Mouse (Mus musculus): ENCODE data around the gene Slc9a9. TPM values are rescaled to one million over a fixed set of nuclear protein-coding genes. Genes with fewer than 3 reads are reported as not detected.

Slc9a9 gene
- polyA plus RNA-seq, 1 experiment: 0.69 TPM

- no peak overlapping the region for H3K27ac ChIP-seq (ENCODE audit: control insufficient read depth, insufficient read depth, low read depth, low read length)
- no peaks in the 10 kb centered on the region for H3K4me1 ChIP-seq (ENCODE audit: control insufficient read depth, insufficient read depth, low read length)
- no peak for TF ChIP-seq CTCF (IDR thresholded peaks at IDR 0.05; ENCODE audit: control insufficient read depth, insufficient read depth, insufficient replicate concordance, low read depth, low read length)
- TF ChIP-seq POLR2A (IDR thresholded peaks at IDR 0.05; ENCODE audit: control insufficient read depth, low read depth, low read length): no peak
- no peak overlapping the region for H3K4me3 ChIP-seq (ENCODE audit: control insufficient read depth, low read depth, low read length)
- H3K27me3 ChIP-seq (ENCODE audit: control insufficient read depth, insufficient read depth, low read length): no peaks in the 10 kb centered on the region
- H3K36me3 ChIP-seq (ENCODE audit: control insufficient read depth, insufficient read depth, low read length): no peaks in the 10 kb centered on the region
Measured at GRCm38 (mm10) chr9:94922062-94922461, 252.4 kb downstream of the Slc9a9 start.

- H3K4me1 ChIP-seq (ENCODE audit: control insufficient read depth, insufficient read depth, low read length): no peaks in the 10 kb centered on the region
- H3K27me3 ChIP-seq (ENCODE audit: control insufficient read depth, insufficient read depth, low read length): no peaks in the 10 kb centered on the region
- TF ChIP-seq POLR2A (IDR thresholded peaks at IDR 0.05; ENCODE audit: control insufficient read depth, low read depth, low read length) (no peak), CTCF (IDR thresholded peaks at IDR 0.05; ENCODE audit: control insufficient read depth, insufficient read depth, insufficient replicate concordance, low read depth, low read length) (no peak)
- H3K4me3 ChIP-seq (ENCODE audit: control insufficient read depth, low read depth, low read length): no peak overlapping the region
- no peak overlapping the region for H3K27ac ChIP-seq (ENCODE audit: control insufficient read depth, insufficient read depth, low read depth, low read length)
- no peaks in the 10 kb centered on the region for H3K36me3 ChIP-seq (ENCODE audit: control insufficient read depth, insufficient read depth, low read length)
Measured at GRCm38 (mm10) chr9:94925845-94926244, 256.1 kb downstream of the Slc9a9 start.

- Histone ChIP-seq H3K27ac (ENCODE audit: control insufficient read depth, insufficient read depth, low read depth, low read length) (no peak overlapping the region), H3K4me1 (ENCODE audit: control insufficient read depth, insufficient read depth, low read length) (no peaks in the 10 kb centered on the region), H3K4me3 (ENCODE audit: control insufficient read depth, low read depth, low read length) (no peak overlapping the region), H3K36me3 (ENCODE audit: control insufficient read depth, insufficient read depth, low read length) (no peaks in the 10 kb centered on the region), H3K27me3 (ENCODE audit: control insufficient read depth, insufficient read depth, low read length) (no peaks in the 10 kb centered on the region)
- no peak for TF ChIP-seq CTCF (IDR thresholded peaks at IDR 0.05; ENCODE audit: control insufficient read depth, insufficient read depth, insufficient replicate concordance, low read depth, low read length)
- no peak for TF ChIP-seq POLR2A (IDR thresholded peaks at IDR 0.05; ENCODE audit: control insufficient read depth, low read depth, low read length)
Measured at GRCm38 (mm10) chr9:94927101-94927500, 257.4 kb downstream of the Slc9a9 start.

DNA sequence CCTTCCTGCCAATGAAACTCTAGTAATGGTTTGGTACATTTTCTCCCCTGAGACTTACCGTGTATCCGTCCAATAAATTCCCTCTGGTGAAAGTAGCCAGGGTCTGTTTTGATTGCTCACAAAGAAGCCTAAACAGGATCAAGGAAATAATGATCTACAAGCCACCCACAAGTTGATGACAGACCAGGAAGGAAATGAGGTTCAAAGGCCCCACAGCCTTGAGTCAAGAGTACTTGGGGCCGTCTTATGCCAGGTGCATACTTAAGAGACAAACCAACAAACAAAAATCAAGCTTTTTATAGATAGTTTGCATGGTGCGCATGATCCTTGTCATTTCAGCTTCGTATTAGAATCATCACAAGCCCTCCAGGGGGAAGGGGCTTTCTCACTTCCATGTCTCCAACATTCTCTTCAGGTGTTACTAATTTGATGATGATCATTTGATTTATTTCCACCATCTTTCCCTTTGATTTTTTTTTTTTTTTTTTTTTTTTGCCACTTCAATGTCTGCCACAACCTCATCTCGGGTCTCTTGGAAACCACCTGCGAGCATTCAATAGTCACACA, 275.9 kb downstream of the Slc9a9 start:
- no peak overlapping the region for H3K4me3 ChIP-seq (ENCODE audit: control insufficient read depth, low read depth, low read length)
- TF ChIP-seq CTCF (IDR thresholded peaks at IDR 0.05; ENCODE audit: control insufficient read depth, insufficient read depth, insufficient replicate concordance, low read depth, low read length) (no peak), POLR2A (IDR thresholded peaks at IDR 0.05; ENCODE audit: control insufficient read depth, low read depth, low read length) (no peak)
- H3K36me3 ChIP-seq (ENCODE audit: control insufficient read depth, insufficient read depth, low read length): no peaks in the 10 kb centered on the region
- no peaks in the 10 kb centered on the region for H3K4me1 ChIP-seq (ENCODE audit: control insufficient read depth, insufficient read depth, low read length)
- no peaks in the 10 kb centered on the region for H3K27me3 ChIP-seq (ENCODE audit: control insufficient read depth, insufficient read depth, low read length)
- no peak overlapping the region for H3K27ac ChIP-seq (ENCODE audit: control insufficient read depth, insufficient read depth, low read depth, low read length)

- H3K36me3 ChIP-seq (ENCODE audit: control insufficient read depth, insufficient read depth, low read length): no peaks in the 10 kb centered on the region
- TF ChIP-seq CTCF (IDR thresholded peaks at IDR 0.05; ENCODE audit: control insufficient read depth, insufficient read depth, insufficient replicate concordance, low read depth, low read length) (no peak), POLR2A (IDR thresholded peaks at IDR 0.05; ENCODE audit: control insufficient read depth, low read depth, low read length) (no peak)
Measured at GRCm38 (mm10) chr9:94947246-94947645, 277.5 kb downstream of the Slc9a9 start.

GRCm38 (mm10) chr9:94950676-94951075, 281.0 kb downstream of the Slc9a9 start:
- Histone ChIP-seq H3K36me3 (ENCODE audit: control insufficient read depth, insufficient read depth, low read length) (no peaks in the 10 kb centered on the region), H3K27me3 (ENCODE audit: control insufficient read depth, insufficient read depth, low read length) (no peaks in the 10 kb centered on the region), H3K4me3 (ENCODE audit: control insufficient read depth, low read depth, low read length) (no peak overlapping the region), H3K27ac (ENCODE audit: control insufficient read depth, insufficient read depth, low read depth, low read length) (no peak overlapping the region), H3K4me1 (ENCODE audit: control insufficient read depth, insufficient read depth, low read length) (no peaks in the 10 kb centered on the region)
- no peak for TF ChIP-seq CTCF (IDR thresholded peaks at IDR 0.05; ENCODE audit: control insufficient read depth, insufficient read depth, insufficient replicate concordance, low read depth, low read length)
- no peak for TF ChIP-seq POLR2A (IDR thresholded peaks at IDR 0.05; ENCODE audit: control insufficient read depth, low read depth, low read length)

More at GRCm38 (mm10) chr9:94947246-94947645, 277.5 kb downstream of the Slc9a9 start:
- Histone ChIP-seq H3K27ac (ENCODE audit: control insufficient read depth, insufficient read depth, low read depth, low read length) (no peak overlapping the region), H3K27me3 (ENCODE audit: control insufficient read depth, insufficient read depth, low read length) (no peaks in the 10 kb centered on the region), H3K4me1 (ENCODE audit: control insufficient read depth, insufficient read depth, low read length) (no peaks in the 10 kb centered on the region), H3K4me3 (ENCODE audit: control insufficient read depth, low read depth, low read length) (no peak overlapping the region)

DNA sequence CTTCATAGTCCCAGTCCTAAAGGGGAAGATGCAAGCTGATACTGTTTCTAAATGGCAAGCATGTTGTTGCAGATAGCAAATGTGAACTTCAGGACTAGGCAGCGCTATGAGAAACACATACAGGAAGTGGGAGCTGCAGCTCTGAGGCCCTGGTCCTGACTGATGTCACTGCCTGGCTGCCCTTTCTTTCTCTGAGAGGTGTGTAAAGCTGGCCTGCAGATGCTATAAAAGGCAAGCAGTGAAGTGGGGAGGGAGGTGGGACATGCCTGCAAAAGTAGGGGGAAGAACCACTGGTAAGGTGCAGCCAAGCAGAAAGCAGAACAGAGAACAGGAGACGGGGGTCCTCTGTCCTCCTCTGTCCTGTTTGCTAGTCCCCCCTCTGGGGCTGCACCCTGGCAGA, 285.9 kb downstream of the Slc9a9 start:
- Histone ChIP-seq H3K27me3 (ENCODE audit: control insufficient read depth, insufficient read depth, low read length) (no peaks in the 10 kb centered on the region), H3K27ac (ENCODE audit: control insufficient read depth, insufficient read depth, low read depth, low read length) (no peak overlapping the region), H3K4me1 (ENCODE audit: control insufficient read depth, insufficient read depth, low read length) (no peaks in the 10 kb centered on the region), H3K36me3 (ENCODE audit: control insufficient read depth, insufficient read depth, low read length) (no peaks in the 10 kb centered on the region), H3K4me3 (ENCODE audit: control insufficient read depth, low read depth, low read length) (no peak overlapping the region)
- TF ChIP-seq POLR2A (IDR thresholded peaks at IDR 0.05; ENCODE audit: control insufficient read depth, low read depth, low read length) (no peak), CTCF (IDR thresholded peaks at IDR 0.05; ENCODE audit: control insufficient read depth, insufficient read depth, insufficient replicate concordance, low read depth, low read length) (no peak)
